Mouse (Mus musculus) heart, embryonic 12.5 days (tissue): ENCODE data around the gene Syt5. TPM values are rescaled to one million over a fixed set of nuclear protein-coding genes. Genes with fewer than 3 reads are reported as not detected.
A peak's percentile ranks its signal among the peaks of the same experiment; 100 is the strongest.

Experiments used
- ATAC-seq: fragments of 200-750 bp; cut with Nextera tagmentation; 2 replicates; pipeline ENCODE4 v1.8.0; 2017; ENCODE audit warnings: moderate TSS enrichment, moderate library complexity; ENCODE audit not compliant: insufficient number of reproducible peaks, low FRiP score
- H3K27ac ChIP-seq: fragments of 300-500 bp; sonication (generic); 2 replicates; pipeline ENCODE4 v1.5.1; 2016; ENCODE audit warnings: mild to moderate bottlenecking, moderate library complexity; ENCODE audit not compliant: poor library complexity, severe bottlenecking
- H3K27me3 ChIP-seq: fragments of 300-500 bp; sonication (generic); replicated peaks from 2 replicates; pipeline ENCODE4 v1.6.1; 2016; ENCODE audit warnings: mild to moderate bottlenecking, moderate library complexity
- H3K36me3 ChIP-seq: fragments of 300-500 bp; sonication (generic); 2 replicates; pipeline ENCODE4 v1.6.1; 2016; ENCODE audit warnings: mild to moderate bottlenecking, moderate library complexity
- H3K4me1 ChIP-seq: fragments of 300-500 bp; sonication (generic); replicated peaks from 2 replicates; pipeline ENCODE4 v1.6.1; 2016; ENCODE audit warnings: mild to moderate bottlenecking
- H3K4me2 ChIP-seq: fragments of 300-500 bp; sonication (generic); 2 replicates; pipeline ENCODE4 v1.6.1; 2016; ENCODE audit warnings: mild to moderate bottlenecking, moderate library complexity
- H3K4me3 ChIP-seq: fragments of 300-500 bp; sonication (generic); 2 replicates; pipeline ENCODE4 v1.5.1; 2016; ENCODE audit warnings: mild to moderate bottlenecking
- H3K9ac ChIP-seq: fragments of 300-500 bp; sonication (generic); 2 replicates; pipeline ENCODE4 v1.6.1; 2016; ENCODE audit warnings: mild to moderate bottlenecking, moderate library complexity
- H3K9me3 ChIP-seq: fragments of 300-500 bp; sonication (generic); replicated peaks from 2 replicates; pipeline ENCODE4 v1.6.1; 2016; ENCODE audit warnings: mild to moderate bottlenecking, moderate library complexity
- WGBS: fragments of 180-500 bp; shearing (Covaris S2); methylation state at CpG from one replicate; pipeline ENCODE4 v1.1.7; 2016; 5-methylcytosine and 5-hydroxymethylcytosine counted together
- microRNA-seq: library from miRNA; unstranded; fragments of <30 nt; microRNA quantifications from one replicate; pipeline ENCODE4, GENCODE M21; 2017
- polyA plus RNA-seq: library from polyadenylated mRNA; unstranded; fragments of >200 nt; fragmentation: Nextera tagmentation; extraction: Ambion mirVana; gene quantifications from 2 replicates; pipeline ENCODE4 v1.2.1, GENCODE M21; 2016

The Syt5 gene
- polyA plus RNA-seq, 1 experiment from 2014 or later: 1.4 TPM

DNA sequence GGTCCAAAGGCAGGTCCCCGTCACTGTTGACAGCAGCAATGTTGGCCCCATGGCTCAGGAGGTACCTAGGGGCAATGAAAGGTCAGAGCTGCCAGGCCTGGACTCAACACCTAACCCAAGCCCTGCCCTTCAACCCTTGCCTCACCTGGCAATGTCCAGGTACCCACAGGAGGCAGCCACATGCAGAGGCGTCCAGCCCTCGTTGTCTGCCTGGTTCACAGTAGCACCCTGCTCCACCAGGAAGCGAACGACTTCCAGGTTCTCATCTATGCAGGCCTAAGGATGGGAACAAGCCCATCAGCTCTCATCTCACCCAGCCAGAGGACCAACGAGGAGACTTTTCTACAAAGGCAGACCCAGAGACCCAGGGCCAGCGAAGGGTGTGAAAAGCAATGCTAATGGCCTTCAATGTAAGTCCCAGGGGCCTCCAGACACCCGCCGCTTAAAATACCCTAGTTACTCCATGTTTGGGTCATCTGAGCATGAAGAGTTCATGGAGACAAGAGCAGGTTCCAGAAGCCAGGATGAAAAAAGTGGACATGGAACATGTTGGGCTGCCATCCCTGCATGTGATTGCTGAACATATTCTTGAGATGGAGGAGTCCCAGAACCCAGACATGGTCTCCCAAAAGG is 50.0 kb downstream of the Syt5 start:
- Histone ChIP-seq H3K36me3 (peaks cover 47% of the 10 kb centered on the region), H3K9me3 (no peaks in the 10 kb centered on the region), H3K4me2 (no peak overlapping the region), H3K4me3 (no peak overlapping the region), H3K27me3 (no peaks in the 10 kb centered on the region), H3K4me1 (peaks cover 50% of the 10 kb centered on the region), H3K9ac (no peak overlapping the region), H3K27ac (no peak overlapping the region)
- no peak for ATAC-seq
- 84% methylated on average over 9 of the region's 9 CpGs for WGBS

GRCm38 (mm10) chr7:4496468-4496867 is 50.9 kb downstream of the Syt5 start:
- WGBS: 91% methylated on average over 3 of the region's 3 CpGs

DNA sequence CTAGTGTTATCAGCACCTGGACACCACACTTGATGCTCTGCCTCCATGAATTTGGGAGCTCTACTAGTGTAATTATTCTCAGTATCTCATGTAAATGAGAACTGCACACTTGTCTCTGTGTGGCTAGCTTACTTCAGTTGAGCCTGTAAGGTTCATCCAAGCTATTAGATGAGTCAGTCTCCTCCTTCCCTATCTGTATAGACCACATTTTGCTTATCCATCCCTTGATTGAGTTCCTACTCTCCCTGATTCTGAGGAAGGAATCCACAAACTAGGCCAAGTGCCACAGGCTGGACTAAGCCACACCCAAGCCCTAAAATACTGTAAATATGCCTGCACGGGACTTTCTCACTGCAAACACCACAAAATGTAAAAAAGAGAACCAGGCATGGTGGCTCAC is 53.4 kb downstream of the Syt5 start:
- Histone ChIP-seq H3K36me3 (peaks cover 68% of the 10 kb centered on the region), H3K27ac (no peak overlapping the region), H3K4me2 (no peak overlapping the region), H3K4me3 (no peak overlapping the region), H3K27me3 (no peaks in the 10 kb centered on the region), H3K4me1 (peaks cover 55% of the 10 kb centered on the region), H3K9me3 (no peaks in the 10 kb centered on the region), H3K9ac (no peak overlapping the region)
- 61% methylated on average over 1 of the region's 1 CpGs for WGBS
- ATAC-seq: no peak

More at GRCm38 (mm10) chr7:4496468-4496867, 50.9 kb downstream of the Syt5 start:
- Histone ChIP-seq H3K27ac (no peak overlapping the region), H3K9ac (no peak overlapping the region), H3K4me3 (no peak overlapping the region), H3K9me3 (no peaks in the 10 kb centered on the region), H3K27me3 (no peaks in the 10 kb centered on the region), H3K36me3 (peaks cover 51% of the 10 kb centered on the region), H3K4me2 (no peak overlapping the region), H3K4me1 (peaks cover 57% of the 10 kb centered on the region)
- no peak for ATAC-seq

GRCm38 (mm10) chr7:4492284-4493224 is 54.8 kb downstream of the Syt5 start:
- no peak overlapping the region for H3K4me2 ChIP-seq
- H3K36me3 ChIP-seq: peaks cover 82% of the 10 kb centered on the region
- no peaks in the 10 kb centered on the region for H3K9me3 ChIP-seq
- WGBS: 77% methylated on average over 13 of the region's 13 CpGs
- peaks cover 40% of the 10 kb centered on the region for H3K4me1 ChIP-seq
- H3K9ac ChIP-seq: peak overlapping the region; percentile 20; the same call in 1 of the 2 replicates
- no peak for ATAC-seq
- peak overlapping the region; percentile 45 for H3K27ac ChIP-seq
- no peaks in the 10 kb centered on the region for H3K27me3 ChIP-seq
- H3K4me3 ChIP-seq: no peak overlapping the region

GRCm38 (mm10) chr7:4491308-4491707 is 56.0 kb downstream of the Syt5 start:
- ATAC-seq: peak; percentile 75; the same call in 1 of the 2 replicates
- Histone ChIP-seq H3K9me3 (no peaks in the 10 kb centered on the region), H3K9ac (no peak overlapping the region), H3K36me3 (peaks cover 79% of the 10 kb centered on the region), H3K4me1 (peaks cover 32% of the 10 kb centered on the region), H3K4me2 (no peak overlapping the region), H3K27ac (peak overlapping the region; percentile 83), H3K27me3 (no peaks in the 10 kb centered on the region), H3K4me3 (no peak overlapping the region)
- WGBS: 53% methylated on average over 6 of the region's 6 CpGs

Small RNAs within 50 kb of the gene (microRNA-seq; reads per million reads assigned to microRNA genes)
- not detected for gene Gm23577

Other genes starting within 250 kb of the Syt5 start
- not detected in 2 replicates for gene Ncr1, start 209.8 kb downstream of the Syt5 start, polyA plus RNA-seq
- gene Gp6, start 149.8 kb downstream of the Syt5 start, polyA plus RNA-seq: 0.47 and 1.3 TPM in 2 replicates
- 27.5 and 27.6 TPM in 2 replicates for gene Rdh13, start 101.9 kb downstream of the Syt5 start, polyA plus RNA-seq
- 3.0 and 4.1 TPM in 2 replicates for gene Eps8l1, start 86.9 kb downstream of the Syt5 start, polyA plus RNA-seq
- 50.2 and 53.9 TPM in 2 replicates for gene Ppp1r12c, start 45.9 kb downstream of the Syt5 start, polyA plus RNA-seq
- gene Tnnt1, start 31.2 kb downstream of the Syt5 start, polyA plus RNA-seq: 543 and 550 TPM in 2 replicates
- gene Tnni3, start 23.3 kb downstream of the Syt5 start, polyA plus RNA-seq: 1,739 and 1,749 TPM in 2 replicates
- gene Dnaaf3, start 15.1 kb downstream of the Syt5 start, polyA plus RNA-seq: 0.54 and 0.83 TPM in 2 replicates
- gene Ptprh, start 56.5 kb upstream of the Syt5 start, polyA plus RNA-seq: not detected in 2 replicates
- gene Tmem86b, start 83.9 kb upstream of the Syt5 start, polyA plus RNA-seq: 3.2 and 3.7 TPM in 2 replicates
- gene Ppp6r1, start 111.5 kb upstream of the Syt5 start, polyA plus RNA-seq: 9.8 and 10.2 TPM in 2 replicates
- gene Hspbp1, start 137.5 kb upstream of the Syt5 start, polyA plus RNA-seq: 78.2 and 84.7 TPM in 2 replicates
- gene Brsk1, start 143.1 kb upstream of the Syt5 start, polyA plus RNA-seq: 1.0 and 1.7 TPM in 2 replicates
- gene Tmem150b, start 177.7 kb upstream of the Syt5 start, polyA plus RNA-seq: 0.08 TPM in 1 of 2 replicates, not detected in the other
- gene Kmt5c, start 192.6 kb upstream of the Syt5 start, polyA plus RNA-seq: 60.7 and 65.0 TPM in 2 replicates
- gene Cox6b2, start 205.6 kb upstream of the Syt5 start, polyA plus RNA-seq: 41.0 and 44.4 TPM in 2 replicates
- gene Fam71e2, start 223.8 kb upstream of the Syt5 start, polyA plus RNA-seq: not detected in 2 replicates
- gene Il11, start 235.3 kb upstream of the Syt5 start, polyA plus RNA-seq: 0.28 TPM in 1 of 2 replicates, not detected in the other
- gene Tmem190, start 235.4 kb upstream of the Syt5 start, polyA plus RNA-seq: not detected in 2 replicates
- gene Tmem238, start 242.1 kb upstream of the Syt5 start, polyA plus RNA-seq: 4.6 and 4.8 TPM in 2 replicates
- 279 and 284 TPM in 2 replicates for gene Rpl28, start 245.3 kb upstream of the Syt5 start, polyA plus RNA-seq